Mouse (Mus musculus) stomach, postnatal 0 days (tissue): ENCODE data around the gene Rasgrf1. TPM values are rescaled to one million over a fixed set of nuclear protein-coding genes. Genes with fewer than 3 reads are reported as not detected.
A peak's percentile ranks its signal among the peaks of the same experiment; 100 is the strongest.

Experiments
- ATAC-seq: fragments of 200-750 bp; cut with Nextera tagmentation; 2 replicates; pipeline ENCODE4 v1.8.0; 2017; ENCODE audit not compliant: low FRiP score, low TSS enrichment
- DNase-seq: peaks from one replicate; pipeline ENCODE4 v3.0.0-alpha.2; 2016; ENCODE audit warnings: low spot score
- H3K27ac ChIP-seq: fragments of 300-500 bp; sonication (generic); replicated peaks from 2 replicates; pipeline ENCODE4 v1.5.1; 2014; ENCODE audit warnings: mild to moderate bottlenecking, control low read depth
- H3K27me3 ChIP-seq: fragments of 300-500 bp; sonication (generic); 2 replicates; pipeline ENCODE4 v1.6.1; 2014; ENCODE audit warnings: low read length; ENCODE audit not compliant: control insufficient read depth, insufficient read depth
- H3K36me3 ChIP-seq: fragments of 300-500 bp; sonication (generic); 2 replicates; pipeline ENCODE4 v1.6.1; 2014; ENCODE audit warnings: low read length, mixed read lengths; ENCODE audit not compliant: control insufficient read depth, insufficient read depth
- H3K4me1 ChIP-seq: fragments of 300-500 bp; sonication (generic); replicated peaks from 2 replicates; pipeline ENCODE4 v1.6.1; 2014; ENCODE audit warnings: antibody characterized with exemption; ENCODE audit not compliant: control insufficient read depth, insufficient read depth
- H3K4me2 ChIP-seq: fragments of 300-500 bp; sonication (generic); replicated peaks from 2 replicates; pipeline ENCODE4 v1.6.1; 2014; ENCODE audit warnings: low read depth, mild to moderate bottlenecking, control low read depth, moderate library complexity
- H3K4me3 ChIP-seq: fragments of 300-500 bp; sonication (generic); 2 replicates; pipeline ENCODE4 v1.5.1; 2014; ENCODE audit warnings: low read depth, low read length, control low read depth
- H3K9ac ChIP-seq: fragments of 300-500 bp; sonication (generic); 2 replicates; pipeline ENCODE4 v1.6.1; 2014; ENCODE audit warnings: mild to moderate bottlenecking, low read length, control low read depth, mixed read lengths
- H3K9me3 ChIP-seq: fragments of 300-500 bp; sonication (generic); 2 replicates; pipeline ENCODE4 v1.6.1; 2016; ENCODE audit warnings: low read length; ENCODE audit not compliant: control insufficient read depth
- CTCF ChIP-seq: IDR thresholded peaks from 2 replicates; pipeline ENCODE4 v1.5.1; 2016; ENCODE audit warnings: antibody characterized with exemption, low read depth, mild to moderate bottlenecking, moderate library complexity
- EP300 ChIP-seq: optimal IDR thresholded peaks from 2 replicates; pipeline ENCODE3; 2016; ENCODE audit warnings: antibody characterized with exemption
- WGBS: fragments of 180-500 bp; shearing (Covaris S2); extraction: QIAGEN DNeasy Blood & Tissue Kit; methylation state at CpG from one replicate; pipeline ENCODE4 v1.1.7; 2014; 5-methylcytosine and 5-hydroxymethylcytosine counted together
- polyA plus RNA-seq: library from polyadenylated mRNA; unstranded; fragments of >200 nt; fragmentation: Nextera tagmentation; extraction: Ambion mirVana; gene quantifications from 2 replicates; pipeline ENCODE4 v1.2.1, GENCODE M21; 2015

Gene Rasgrf1
- polyA plus RNA-seq, 1 experiment from 2014 or later, result 0.13 TPM

DNA sequence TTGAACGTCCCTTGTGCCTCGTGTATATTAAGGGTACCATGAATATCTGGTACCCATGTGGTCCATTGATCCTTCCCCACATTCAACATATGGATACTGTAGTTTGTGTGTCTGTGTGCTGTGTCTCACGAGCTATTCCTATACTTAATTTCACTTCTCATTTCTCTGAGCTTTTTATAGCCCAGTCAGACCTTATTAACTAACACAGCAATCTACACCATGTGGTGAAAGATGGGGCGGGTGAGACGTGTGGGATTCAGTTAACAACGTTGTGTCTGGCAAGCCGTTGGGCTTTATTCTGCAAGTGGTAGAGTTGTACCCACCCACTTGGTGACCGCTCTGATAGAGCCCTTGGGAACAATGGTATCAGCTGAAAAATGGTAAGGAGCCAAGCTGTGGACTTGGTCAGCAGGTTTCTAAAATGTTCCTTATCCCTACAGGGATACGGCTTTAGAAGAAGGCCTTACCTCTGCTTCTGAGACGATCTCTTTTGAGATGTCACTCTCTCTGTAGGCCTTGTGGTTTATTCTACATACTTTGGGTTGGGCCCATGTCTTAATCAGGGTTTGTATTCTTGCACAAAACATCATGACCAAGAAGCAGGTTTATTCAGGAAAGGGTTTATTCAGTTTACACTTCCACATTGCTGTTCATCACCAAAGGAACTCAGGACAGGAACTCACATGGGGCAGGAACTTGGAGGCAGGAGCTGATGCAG lies 79.3 kb downstream of the Rasgrf1 start:
- ATAC-seq (no peak), DNase-seq (no peak)
- Histone ChIP-seq H3K4me1 (no peaks in the 10 kb centered on the region), H3K9me3 (no peaks in the 10 kb centered on the region), H3K4me3 (no peak overlapping the region), H3K27me3 (no peaks in the 10 kb centered on the region), H3K27ac (no peak overlapping the region), H3K36me3 (no peaks in the 10 kb centered on the region), H3K4me2 (no peak overlapping the region), H3K9ac (no peak overlapping the region)
- TF ChIP-seq EP300 (no peak), CTCF (no peak)
- 78% methylated on average over 10 of the region's 10 CpGs for WGBS

DNA sequence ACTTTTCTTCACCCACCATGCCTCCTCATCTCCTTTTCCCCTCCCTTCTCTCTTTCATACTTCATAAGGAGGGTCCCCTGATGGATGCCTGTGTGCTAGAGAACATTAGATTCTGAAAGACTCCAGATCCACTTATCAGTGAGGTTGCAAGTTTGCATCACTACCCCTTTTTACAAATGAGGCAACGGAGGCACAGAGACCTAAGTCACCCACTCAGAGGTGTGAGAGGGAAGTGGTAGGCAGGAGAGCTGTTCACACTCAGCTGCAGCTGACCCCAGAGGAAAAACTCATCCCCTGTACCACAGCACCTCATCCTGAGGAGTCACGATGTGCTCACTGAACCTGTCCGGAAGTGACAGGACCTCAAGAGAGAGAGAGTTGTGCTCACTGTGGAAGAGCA lies 96.7 kb downstream of the Rasgrf1 start:
- no peak for DNase-seq
- 81% methylated on average over 3 of the region's 3 CpGs for WGBS
- TF ChIP-seq CTCF, result no peak
- no peak for TF ChIP-seq EP300
- no peaks in the 10 kb centered on the region for H3K36me3 ChIP-seq
- no peak overlapping the region for H3K27ac ChIP-seq
- no peaks in the 10 kb centered on the region for H3K4me1 ChIP-seq
- H3K27me3 ChIP-seq, result no peaks in the 10 kb centered on the region
- ATAC-seq, result no peak
- no peaks in the 10 kb centered on the region for H3K9me3 ChIP-seq
- H3K4me2 ChIP-seq, result no peak overlapping the region
- no peak overlapping the region for H3K9ac ChIP-seq
- H3K4me3 ChIP-seq, result no peak overlapping the region

DNA sequence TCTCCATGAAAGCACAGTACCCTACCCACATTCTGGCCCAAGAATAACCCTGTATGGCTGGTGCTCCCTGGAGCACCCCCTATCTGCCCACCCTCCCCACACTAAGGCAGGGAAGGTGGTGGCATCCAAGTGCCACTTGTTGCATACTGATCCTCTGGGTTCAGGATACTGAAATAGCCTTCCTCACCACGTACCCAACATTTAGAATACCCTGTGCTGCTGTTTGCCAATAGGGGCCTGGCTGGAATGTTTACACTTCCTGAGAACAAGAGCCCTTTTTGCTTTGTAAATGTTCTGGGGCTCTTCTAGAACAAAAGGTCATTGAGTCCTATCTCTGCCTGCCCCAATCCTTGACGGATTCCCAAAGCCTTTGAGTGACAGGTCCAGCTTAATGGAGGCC lies 97.4 kb downstream of the Rasgrf1 start:
- ATAC-seq (0 out of 2 replicates have a peak, but pooled peaks have one; percentile 33), DNase-seq (no peak)
- no peak overlapping the region for H3K27ac ChIP-seq
- no peak for TF ChIP-seq CTCF
- TF ChIP-seq EP300, result no peak
- no peak overlapping the region for H3K4me3 ChIP-seq
- no peaks in the 10 kb centered on the region for H3K4me1 ChIP-seq
- WGBS, result 21% methylated on average over 2 of the region's 2 CpGs
- no peaks in the 10 kb centered on the region for H3K27me3 ChIP-seq
- H3K9me3 ChIP-seq, result no peaks in the 10 kb centered on the region
- no peaks in the 10 kb centered on the region for H3K36me3 ChIP-seq
- no peak overlapping the region for H3K4me2 ChIP-seq
- H3K9ac ChIP-seq, result no peak overlapping the region

DNA sequence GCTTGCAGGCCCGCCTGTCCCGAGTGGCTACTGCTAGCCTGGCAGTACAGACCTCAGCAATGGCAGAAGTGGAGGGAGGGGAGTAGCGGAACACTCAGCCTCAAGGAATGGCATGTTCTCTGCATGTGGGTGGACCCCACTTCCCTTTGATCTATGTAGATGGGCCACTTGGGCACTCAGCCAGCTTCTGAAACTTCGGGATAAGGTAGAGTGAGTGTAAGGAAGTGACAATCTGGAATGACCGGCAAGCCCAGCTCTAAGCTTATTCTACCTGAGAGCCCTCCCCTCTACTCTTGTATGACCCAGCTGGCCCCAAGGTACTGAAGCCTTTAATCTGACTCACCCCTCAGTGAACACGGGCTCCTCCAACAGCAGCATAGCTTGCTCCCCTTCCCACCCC lies 98.4 kb downstream of the Rasgrf1 start:
- Histone ChIP-seq H3K36me3 (no peaks in the 10 kb centered on the region), H3K27ac (no peak overlapping the region), H3K27me3 (no peaks in the 10 kb centered on the region), H3K4me1 (no peaks in the 10 kb centered on the region), H3K4me2 (no peak overlapping the region), H3K9ac (no peak overlapping the region), H3K4me3 (no peak overlapping the region), H3K9me3 (no peaks in the 10 kb centered on the region)
- DNase-seq, result no peak
- ATAC-seq, result peak; percentile 46; the same call in 1 of the 2 replicates
- WGBS, result 68% methylated on average over 6 of the region's 6 CpGs
- no peak for TF ChIP-seq CTCF
- TF ChIP-seq EP300, result no peak

DNA sequence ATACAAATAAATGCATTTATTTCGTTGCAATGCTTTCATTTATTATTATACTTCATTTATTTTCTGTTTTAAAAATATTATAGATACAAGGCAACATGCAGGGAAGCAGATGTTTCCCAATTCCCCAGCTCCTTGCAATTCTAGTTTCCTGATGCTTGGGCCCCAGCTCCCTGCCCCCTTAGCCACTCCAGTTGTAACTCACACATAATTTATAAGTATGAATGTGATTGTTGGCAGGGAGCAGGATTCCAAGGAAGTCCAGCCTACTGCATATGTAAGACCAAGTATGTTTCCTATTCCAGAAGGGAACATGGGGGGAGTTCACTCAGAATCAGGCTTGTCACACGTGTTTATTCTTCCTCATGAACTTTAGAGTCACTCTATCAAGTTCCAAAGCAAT lies 102.1 kb downstream of the Rasgrf1 start:
- Histone ChIP-seq H3K27me3 (no peaks in the 10 kb centered on the region), H3K4me3 (no peak overlapping the region), H3K27ac (no peak overlapping the region), H3K4me2 (no peak overlapping the region), H3K9ac (no peak overlapping the region), H3K9me3 (no peaks in the 10 kb centered on the region), H3K4me1 (no peaks in the 10 kb centered on the region), H3K36me3 (no peaks in the 10 kb centered on the region)
- WGBS, result 51% methylated on average over 2 of the region's 2 CpGs
- ATAC-seq (no peak), DNase-seq (no peak)
- TF ChIP-seq EP300 (no peak), CTCF (no peak)

DNA sequence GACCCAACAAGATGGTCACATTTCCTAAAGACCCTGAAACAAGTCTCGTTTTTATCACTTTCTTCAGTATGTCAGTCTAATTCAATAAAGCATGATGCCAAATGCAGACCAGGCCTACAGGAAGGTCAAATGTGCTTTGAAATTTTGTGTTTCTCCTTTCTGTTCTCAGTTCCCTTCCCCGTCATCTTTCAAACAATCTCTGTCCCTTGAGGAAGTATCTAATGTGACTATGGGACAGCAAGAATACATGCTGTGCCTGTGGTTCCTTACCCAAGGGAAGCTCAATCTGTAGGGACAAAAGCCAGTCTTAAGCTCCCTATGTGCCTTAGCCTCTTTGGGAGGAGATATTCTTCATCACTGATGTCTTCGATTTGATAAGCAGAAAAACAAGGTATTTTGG lies 104.9 kb downstream of the Rasgrf1 start:
- DNase-seq, result no peak
- no peak overlapping the region for H3K4me2 ChIP-seq
- H3K9me3 ChIP-seq, result no peaks in the 10 kb centered on the region
- 78% methylated on average over 3 of the region's 3 CpGs for WGBS
- no peak overlapping the region for H3K9ac ChIP-seq
- no peaks in the 10 kb centered on the region for H3K36me3 ChIP-seq
- H3K27me3 ChIP-seq, result no peaks in the 10 kb centered on the region
- ATAC-seq, result no peak
- no peaks in the 10 kb centered on the region for H3K4me1 ChIP-seq
- H3K4me3 ChIP-seq, result no peak overlapping the region
- TF ChIP-seq CTCF (no peak), EP300 (no peak)
- H3K27ac ChIP-seq, result no peak overlapping the region
